Mouse (Mus musculus) megakaryocyte, adult 5-6 weeks (primary cell): ENCODE results near the gene Eif1. TPM values are rescaled to one million over a fixed set of nuclear protein-coding genes. Genes with fewer than 3 reads are reported as not detected.
"Not testable (repeated sequence)": the region's sequence is repeated elsewhere in the genome, so short reads cannot be mapped to it uniquely, and the experiment has no call there.

Experiments used
- ATAC-seq: 2 replicates; pipeline ENCODE4 v1.8.0; 2016; ENCODE audit warnings: mild to moderate bottlenecking, inconsistent platforms; ENCODE audit not compliant: poor library complexity, severe bottlenecking
- total RNA-seq, 2 experiments: library from RNA; stranded (forward) in 1 of 2; stranded (reverse) in 1 of 2; fragments of 153-499, 151-499 nt in 1 of 2; fragments of 221-1000, 200-1000 nt in 1 of 2; gene quantifications; 2 replicates each; pipeline versions ENCODE4 v1.2.3 to v1.2.4; 2015 to 2017

The Eif1 gene
- total RNA-seq (2015) (1,372 and 1,486 TPM in 2 replicates), total RNA-seq (2017) (248 and 320 TPM in 2 replicates)

DNA sequence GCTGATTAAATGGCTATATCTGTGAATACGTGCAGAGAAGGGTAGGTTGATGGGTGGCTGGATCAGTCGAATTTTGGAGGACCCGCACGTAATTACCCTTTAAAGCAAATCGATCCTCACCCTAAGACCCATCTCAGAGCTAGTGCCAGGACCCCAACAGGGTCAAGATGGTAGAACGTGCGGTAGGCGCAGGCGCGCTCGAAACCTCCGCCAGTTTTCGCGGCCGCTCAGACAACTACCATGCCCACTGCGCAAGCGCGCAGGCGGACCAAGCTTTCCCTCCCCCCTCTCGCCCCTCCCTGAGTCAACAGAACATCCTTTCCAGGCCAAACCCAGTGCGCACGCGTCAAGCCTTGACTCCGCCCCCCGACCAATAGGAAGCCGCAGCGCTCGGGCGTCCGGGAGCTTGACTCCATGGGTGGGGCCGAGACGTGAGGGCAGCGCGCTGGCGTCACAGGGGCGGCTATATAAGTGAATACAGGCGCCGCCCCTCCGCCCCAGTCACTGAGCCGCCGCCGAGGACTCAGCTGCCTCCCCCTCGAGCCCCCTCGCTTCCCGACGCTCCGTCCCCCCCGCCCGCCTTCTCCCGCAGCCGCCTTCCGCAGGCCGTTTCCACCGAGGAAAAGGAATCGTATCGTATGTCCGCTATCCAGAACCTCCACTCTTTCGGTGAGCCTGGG is at the start of gene Eif1:
Gene Eif1, plus strand, starts transcription at position 394 of the 680 bp plus-strand sequence.
- ATAC-seq: peak; percentile 83

DNA sequence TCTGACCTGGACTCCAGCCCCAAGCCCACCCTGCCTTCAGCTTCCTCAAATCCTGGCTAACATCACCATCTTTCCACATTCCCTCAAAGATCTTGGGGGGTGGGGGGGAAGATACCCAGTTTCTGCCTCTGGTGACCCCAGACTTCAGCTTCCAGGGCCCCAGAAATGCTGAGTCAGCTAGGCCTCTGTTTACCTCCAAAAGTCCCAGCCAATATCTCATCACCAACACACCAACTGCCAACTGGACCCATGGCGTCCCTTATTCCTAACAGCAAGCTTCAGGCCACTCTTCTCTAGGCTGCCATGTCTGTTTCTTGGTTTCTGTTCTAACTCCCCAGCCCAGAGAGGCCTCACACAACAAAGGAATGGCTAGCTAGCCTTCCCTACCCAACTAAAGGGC is 47.8 kb upstream of the Eif1 start:
- no peak for ATAC-seq

DNA sequence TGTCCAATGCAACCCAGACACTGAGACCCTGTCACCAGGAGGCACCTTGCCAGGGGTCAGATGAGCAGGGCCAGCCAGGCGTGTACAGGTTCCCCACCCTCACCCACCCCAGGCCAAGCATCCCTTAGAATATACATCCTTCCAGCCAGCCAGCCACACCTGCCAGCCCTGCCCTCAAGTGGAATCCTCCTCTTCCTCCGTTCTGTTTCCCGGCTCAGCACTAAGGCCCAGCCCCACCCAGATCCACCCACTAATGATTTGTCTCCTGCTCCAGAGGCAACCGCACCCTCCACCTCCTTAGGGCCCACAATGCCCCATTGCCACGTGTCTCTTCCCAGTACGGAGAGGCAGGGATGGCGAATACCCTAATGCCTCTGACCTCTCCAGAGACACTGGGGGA is 45.0 kb upstream of the Eif1 start:
- ATAC-seq: no peak

GRCm38 (mm10) chr11:100275466-100275865 is 44.2 kb upstream of the Eif1 start:
- ATAC-seq: no peak

GRCm38 (mm10) chr11:100277726-100278480 is 41.8 kb upstream of the Eif1 start:
- ATAC-seq: no peak

DNA sequence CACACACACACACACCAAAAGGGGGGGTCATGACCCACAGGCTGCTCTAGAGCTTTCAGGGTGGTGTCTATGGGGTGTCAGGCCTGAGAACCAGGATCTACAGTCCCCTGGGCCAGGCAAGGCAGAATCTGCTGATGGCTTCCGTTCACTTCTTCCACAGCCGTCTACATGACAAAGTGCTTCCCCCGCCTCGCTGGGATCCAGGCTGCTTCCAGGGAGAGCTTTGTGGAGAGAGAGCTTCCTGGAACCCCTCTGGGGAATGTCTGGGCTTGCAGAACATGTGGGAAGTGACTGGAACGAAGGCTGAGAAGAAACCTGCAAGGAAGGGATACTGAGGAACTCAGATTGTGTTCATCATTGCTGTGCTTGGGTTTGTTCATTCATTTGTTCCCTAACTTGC is 40.9 kb upstream of the Eif1 start:
- ATAC-seq: no peak

GRCm38 (mm10) chr11:100281596-100282544 is 37.8 kb upstream of the Eif1 start:
- ATAC-seq: peak; percentile 84

GRCm38 (mm10) chr11:100282549-100282948 is 37.1 kb upstream of the Eif1 start:
- ATAC-seq: peak; percentile 83

- ATAC-seq: no peak
Measured at GRCm38 (mm10) chr11:100284988-100285387, 34.7 kb upstream of the Eif1 start.

DNA sequence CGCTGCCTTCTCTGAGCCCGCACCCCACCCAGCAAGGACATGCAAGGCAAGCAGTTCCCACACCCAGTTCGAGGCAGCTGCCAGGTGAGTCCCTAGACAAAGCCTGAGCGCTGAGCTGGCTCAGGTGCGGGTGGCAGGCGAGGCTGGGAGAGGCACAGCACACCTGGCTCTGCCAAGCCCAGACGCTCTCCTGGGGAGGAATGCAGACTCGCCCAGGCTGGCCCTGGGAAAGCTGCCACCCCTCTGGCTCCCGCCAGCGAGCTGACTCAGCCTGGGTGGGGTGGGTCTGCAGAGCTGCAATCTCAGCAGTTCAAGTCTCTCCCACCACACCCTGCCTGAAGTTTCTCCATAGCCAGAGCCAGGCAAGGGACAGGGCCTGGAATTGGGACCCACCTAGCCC is 32.7 kb upstream of the Eif1 start:
- ATAC-seq: no peak

- no peak for ATAC-seq
Measured at GRCm38 (mm10) chr11:100288942-100289341, 30.7 kb upstream of the Eif1 start.

GRCm38 (mm10) chr11:100290235-100290634 is 29.4 kb upstream of the Eif1 start:
- no peak for ATAC-seq

DNA sequence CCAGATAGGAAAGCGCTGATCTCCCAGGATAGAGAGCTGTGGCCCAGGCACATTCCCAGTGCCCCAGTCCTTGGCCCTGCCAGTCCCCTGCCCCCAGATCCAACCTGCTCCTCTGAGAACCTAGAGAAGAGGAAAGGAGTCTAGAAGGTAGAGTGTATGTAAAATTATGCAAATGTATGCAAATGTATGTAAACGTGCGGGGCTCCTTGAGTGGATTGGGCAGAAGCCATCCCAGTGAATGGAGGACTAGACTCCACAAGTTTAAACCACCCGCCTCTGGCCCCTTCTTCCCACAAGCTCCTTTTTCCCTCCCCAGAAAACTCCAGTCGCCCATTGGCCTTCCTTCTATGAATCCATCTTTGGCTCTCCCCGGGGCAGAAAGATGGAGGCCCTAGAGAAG is 26.8 kb upstream of the Eif1 start:
- no peak for ATAC-seq

- ATAC-seq: peak; percentile 90
Measured at GRCm38 (mm10) chr11:100295308-100295707, 24.4 kb upstream of the Eif1 start.

GRCm38 (mm10) chr11:100297801-100298200 is 21.9 kb upstream of the Eif1 start:
- ATAC-seq: peak; percentile 61

- peak; percentile 84 for ATAC-seq
Measured at GRCm38 (mm10) chr11:100298274-100299036, 21.2 kb upstream of the Eif1 start.

DNA sequence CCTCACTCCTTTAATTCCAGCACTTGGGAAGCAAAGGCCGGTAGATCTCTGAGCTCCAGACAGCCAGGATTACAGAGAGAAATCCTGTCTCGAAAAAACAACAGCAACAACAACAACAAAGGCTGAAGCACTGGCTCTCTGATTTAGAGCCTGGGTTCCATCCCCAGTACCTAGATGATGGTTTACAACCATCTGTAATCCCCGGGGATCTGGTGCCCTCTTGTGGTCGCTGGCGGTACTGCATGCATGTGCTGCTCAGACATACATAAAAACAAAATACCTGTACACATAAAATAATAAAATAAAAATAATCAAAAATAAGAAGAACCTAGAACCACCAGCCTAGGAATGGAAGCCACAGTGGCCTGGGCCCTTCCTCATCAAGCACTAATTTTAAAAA is 19.4 kb upstream of the Eif1 start:
- peak; percentile 59 for ATAC-seq

GRCm38 (mm10) chr11:100301292-100301691 is 18.4 kb upstream of the Eif1 start:
- ATAC-seq: no peak

GRCm38 (mm10) chr11:100307900-100308299 is 11.8 kb upstream of the Eif1 start:
- ATAC-seq: no peak

- ATAC-seq: not testable (repeated sequence)
Measured at GRCm38 (mm10) chr11:100308672-100309071, 11.0 kb upstream of the Eif1 start.
